Mouse (Mus musculus) limb, embryonic 11.5 days (tissue): ENCODE results near the gene Mylk2. TPM values are rescaled to one million over a fixed set of nuclear protein-coding genes. Genes with fewer than 3 reads are reported as not detected.

ENCODE experiments used
- ATAC-seq: fragments of 200-750 bp; cut with Nextera tagmentation; 2 replicates; pipeline ENCODE4 v1.8.0; 2017; ENCODE audit warnings: low read depth; ENCODE audit not compliant: insufficient number of reproducible peaks, low FRiP score, low TSS enrichment
- DNase-seq: peaks from one replicate; pipeline ENCODE4 v3.0.0-alpha.2; 2015; ENCODE audit warnings: low spot score
- H3K27ac ChIP-seq: fragments of 300-500 bp; sonication (generic); replicated peaks from 2 replicates; pipeline ENCODE4 v1.5.1; 2014; ENCODE audit warnings: low read depth, mild to moderate bottlenecking, low read length
- H3K27me3 ChIP-seq: fragments of 300-500 bp; sonication (generic); 2 replicates; pipeline ENCODE4 v1.6.1; 2014; ENCODE audit warnings: mild to moderate bottlenecking, low read length, mixed read lengths; ENCODE audit not compliant: control insufficient read depth, insufficient read depth
- H3K36me3 ChIP-seq: fragments of 300-500 bp; sonication (generic); 2 replicates; pipeline ENCODE4 v1.6.1; 2014; ENCODE audit warnings: mild to moderate bottlenecking, low read length, moderate library complexity, mixed read lengths; ENCODE audit not compliant: control insufficient read depth, insufficient read depth
- H3K4me1 ChIP-seq: fragments of 300-500 bp; sonication (generic); 2 replicates; pipeline ENCODE4 v1.6.1; 2014; ENCODE audit warnings: low read length, mixed read lengths; ENCODE audit not compliant: control insufficient read depth, insufficient read depth
- H3K4me2 ChIP-seq: fragments of 300-500 bp; sonication (generic); 2 replicates; pipeline ENCODE4 v1.6.1; 2014; ENCODE audit warnings: low read depth, mild to moderate bottlenecking, moderate library complexity; ENCODE audit not compliant: severe bottlenecking
- H3K4me3 ChIP-seq: fragments of 300-500 bp; sonication (generic); 2 replicates; pipeline ENCODE4 v1.5.1; 2014; ENCODE audit warnings: low read depth, low read length
- H3K9ac ChIP-seq: fragments of 300-500 bp; sonication (generic); 2 replicates; pipeline ENCODE4 v1.6.1; 2014; ENCODE audit warnings: mild to moderate bottlenecking, low read length
- H3K9me3 ChIP-seq: fragments of 300-500 bp; sonication (generic); 2 replicates; pipeline ENCODE4 v1.6.1; 2016; ENCODE audit warnings: low read length; ENCODE audit not compliant: control insufficient read depth
- WGBS: fragments of 180-500 bp; shearing (Covaris S2); extraction: QIAGEN DNeasy Blood & Tissue Kit; methylation state at CpG from one replicate; pipeline ENCODE4 v1.1.7; 2014; 5-methylcytosine and 5-hydroxymethylcytosine counted together
- polyA plus RNA-seq: library from polyadenylated mRNA; unstranded; fragments of >200 nt; fragmentation: Nextera tagmentation; extraction: Ambion mirVana; gene quantifications from 2 replicates; pipeline ENCODE4 v1.2.1, GENCODE M21; 2014

Gene Mylk2
- polyA plus RNA-seq, 1 experiment from 2014 or later: not detected

DNA sequence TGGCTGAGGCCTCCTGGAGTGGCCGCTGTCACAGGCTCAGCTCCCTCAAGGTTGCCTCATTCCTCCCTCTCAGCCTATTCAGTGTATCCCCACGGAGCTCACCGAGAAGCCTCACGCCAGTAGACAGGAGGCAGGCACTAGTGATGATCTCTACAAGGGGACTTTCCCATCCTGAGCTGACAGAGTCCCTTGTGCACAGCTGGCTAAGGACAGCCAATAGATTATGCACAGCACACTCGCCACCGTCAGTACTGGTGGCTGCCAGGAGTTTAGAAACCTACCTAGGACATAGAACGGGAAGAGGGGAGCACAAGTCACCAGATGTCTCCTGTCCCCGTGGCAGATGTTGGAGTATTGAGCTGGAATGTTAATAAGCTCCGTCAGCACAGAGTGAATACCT lies 6.5 kb downstream of the Mylk2 start:
- no peak overlapping the region for H3K4me2 ChIP-seq
- no peak for DNase-seq
- no peaks in the 10 kb centered on the region for H3K36me3 ChIP-seq
- 0 out of 2 replicates have a peak, but pooled peaks cover 3% of the 10 kb centered on the region for H3K4me1 ChIP-seq
- no peak overlapping the region for H3K9ac ChIP-seq
- no peak overlapping the region for H3K4me3 ChIP-seq
- H3K27me3 ChIP-seq: peaks cover 10% of the 10 kb centered on the region
- H3K27ac ChIP-seq: no peak overlapping the region
- 58% methylated on average over 9 of the region's 9 CpGs for WGBS
- H3K9me3 ChIP-seq: no peaks in the 10 kb centered on the region
- no peak for ATAC-seq

DNA sequence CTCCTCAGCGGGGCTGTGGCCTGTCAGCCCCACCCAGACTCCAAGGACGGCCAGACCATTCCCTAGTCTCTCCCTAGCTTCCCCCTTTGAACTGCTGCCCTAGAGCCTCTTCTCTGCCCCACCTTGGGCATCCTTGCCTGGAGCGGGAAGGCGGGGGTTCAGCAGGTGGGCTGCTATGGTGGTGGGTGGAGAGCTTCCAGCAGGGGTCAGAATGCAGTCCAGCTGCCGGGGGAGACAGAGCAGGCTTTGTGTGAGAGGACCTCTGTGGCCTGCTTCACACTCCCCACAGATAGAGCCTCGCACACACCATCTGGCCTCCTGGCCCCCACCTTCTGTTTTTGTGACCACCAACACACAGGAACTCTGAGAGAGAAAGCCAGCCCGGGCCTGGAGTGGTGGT lies 11.2 kb downstream of the Mylk2 start:
- Histone ChIP-seq H3K9ac (no peak overlapping the region), H3K4me1 (peaks cover 36% of the 10 kb centered on the region), H3K27ac (no peak overlapping the region), H3K4me2 (no peak overlapping the region), H3K9me3 (no peaks in the 10 kb centered on the region), H3K27me3 (no peaks in the 10 kb centered on the region), H3K36me3 (no peaks in the 10 kb centered on the region), H3K4me3 (no peak overlapping the region)
- 25% methylated on average over 7 of the region's 7 CpGs for WGBS
- ATAC-seq (peak; percentile 29; the same call in 1 of the 2 replicates), DNase-seq (peak; percentile 55)

DNA sequence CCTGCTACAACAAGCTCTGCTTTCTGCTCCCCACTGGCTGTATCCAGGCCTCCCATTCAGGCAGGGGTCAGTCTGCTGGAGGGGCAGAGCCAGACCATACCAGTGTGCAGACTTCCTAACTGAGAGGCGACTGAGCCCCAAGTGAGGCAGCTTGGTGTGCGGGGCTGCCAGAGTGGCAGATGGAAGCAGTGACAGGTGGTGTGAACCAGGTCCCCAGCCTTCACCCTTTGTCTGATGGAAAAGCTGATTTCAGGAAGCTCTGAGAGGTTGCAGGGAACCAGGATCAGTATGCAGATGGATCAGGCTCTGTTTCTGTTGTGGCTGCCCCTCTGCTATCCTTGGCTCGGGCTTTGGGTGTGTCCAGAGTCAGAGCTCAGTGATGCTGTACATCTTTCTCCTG lies 12.5 kb downstream of the Mylk2 start:
- Histone ChIP-seq H3K4me3 (no peak overlapping the region), H3K4me2 (no peak overlapping the region), H3K27me3 (no peaks in the 10 kb centered on the region), H3K36me3 (no peaks in the 10 kb centered on the region), H3K4me1 (peaks cover 33% of the 10 kb centered on the region), H3K9me3 (no peaks in the 10 kb centered on the region), H3K27ac (0 out of 2 replicates have a peak overlapping the region, but pooled peaks have one; percentile 10), H3K9ac (no peak overlapping the region; the same call in 1 of the 2 replicates)
- ATAC-seq (no peak), DNase-seq (no peak)
- 84% methylated on average over 3 of the region's 3 CpGs for WGBS

DNA sequence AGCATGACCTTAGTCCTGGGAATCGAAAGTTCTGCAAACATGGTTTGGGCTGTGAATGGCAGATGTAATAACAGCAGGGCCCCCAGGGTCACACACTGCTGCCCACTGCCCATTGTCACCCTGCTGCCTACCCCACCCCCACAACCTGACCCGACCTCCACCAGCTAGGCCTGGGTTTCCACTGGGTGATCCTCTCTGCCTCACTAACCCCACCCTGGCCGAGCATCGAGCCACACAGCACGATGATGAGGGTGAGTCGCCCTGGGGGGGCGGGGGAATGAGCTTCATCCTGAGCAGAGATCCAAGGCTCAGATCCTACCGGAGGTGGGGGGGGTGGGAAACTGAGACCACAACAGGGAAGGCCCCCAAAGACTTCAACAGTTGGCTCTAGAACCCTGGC lies 13.0 kb downstream of the Mylk2 start:
- Histone ChIP-seq H3K4me2 (no peak overlapping the region), H3K9ac (no peak overlapping the region), H3K27ac (no peak overlapping the region), H3K9me3 (no peaks in the 10 kb centered on the region), H3K36me3 (no peaks in the 10 kb centered on the region), H3K4me3 (no peak overlapping the region), H3K4me1 (peaks cover 33% of the 10 kb centered on the region), H3K27me3 (no peaks in the 10 kb centered on the region)
- DNase-seq (no peak), ATAC-seq (no peak)
- WGBS: 74% methylated on average over 8 of the region's 8 CpGs

DNA sequence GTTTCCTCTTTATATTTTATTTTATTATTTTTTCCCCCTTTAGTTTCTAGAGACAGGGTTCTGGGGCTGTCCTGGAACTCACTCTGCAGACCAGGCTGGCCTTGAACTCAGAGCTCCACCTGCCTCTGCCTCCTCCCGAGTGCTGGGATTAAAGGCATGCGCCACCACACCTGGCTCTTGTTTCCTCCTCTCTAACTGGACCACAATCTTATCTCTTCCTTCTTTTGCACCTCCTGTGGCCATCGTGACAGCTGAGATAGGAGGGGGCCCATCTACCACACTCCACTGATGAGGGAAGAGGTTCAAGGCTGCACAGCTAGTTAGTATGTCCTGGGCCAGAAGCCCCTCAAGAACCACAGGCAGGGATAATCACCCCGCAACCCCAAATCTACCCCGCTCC lies 13.4 kb downstream of the Mylk2 start:
- Histone ChIP-seq H3K36me3 (no peaks in the 10 kb centered on the region), H3K9ac (no peak overlapping the region), H3K9me3 (no peaks in the 10 kb centered on the region), H3K27ac (peak overlapping the region; percentile 90; the same call in 1 of the 2 replicates), H3K4me3 (no peak overlapping the region), H3K4me1 (peaks cover 33% of the 10 kb centered on the region), H3K27me3 (no peaks in the 10 kb centered on the region), H3K4me2 (no peak overlapping the region)
- WGBS: 78% methylated on average over 5 of the region's 5 CpGs
- DNase-seq (no peak), ATAC-seq (no peak)

DNA sequence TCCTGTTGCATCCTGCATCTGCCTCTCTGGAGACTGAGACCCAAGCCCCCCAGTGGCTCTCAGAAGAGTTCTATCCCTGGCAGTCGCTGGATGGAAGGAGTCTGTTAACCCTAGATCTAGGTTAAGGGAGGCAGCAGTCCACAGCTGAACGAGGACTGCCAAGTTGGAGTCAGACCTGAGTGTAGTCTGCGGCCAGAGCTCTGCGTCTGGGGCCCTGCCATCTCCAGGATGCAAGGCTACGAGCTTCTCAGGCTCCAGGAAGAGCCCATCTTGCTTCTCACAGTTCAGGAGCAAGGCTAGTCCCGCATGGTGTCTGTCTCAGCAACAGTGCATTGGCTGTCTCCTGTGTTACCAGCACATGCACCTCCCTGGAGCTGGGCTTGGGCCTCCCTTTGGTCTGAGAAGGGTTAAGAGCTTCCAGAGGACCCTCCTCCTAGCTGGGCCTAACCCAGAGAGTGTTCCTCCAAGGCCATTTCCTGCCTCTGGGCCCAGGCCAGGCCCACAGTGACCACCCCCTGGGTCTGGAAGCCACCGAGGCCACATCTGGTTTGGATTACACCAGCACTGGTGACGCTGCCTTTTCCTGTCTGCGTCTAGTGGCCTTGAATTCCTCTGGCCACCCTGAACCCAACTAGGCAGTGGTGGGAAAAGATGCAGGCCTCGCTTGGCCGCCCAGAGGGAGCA lies 14.2 kb downstream of the Mylk2 start:
- peak overlapping the region; percentile 16; the same call in 1 of the 2 replicates for H3K4me2 ChIP-seq
- peak; percentile 88 for DNase-seq
- WGBS: 22% methylated on average over 11 of the region's 11 CpGs
- ATAC-seq: peak; percentile 83
- H3K9me3 ChIP-seq: no peaks in the 10 kb centered on the region
- H3K4me3 ChIP-seq: no peak overlapping the region
- no peaks in the 10 kb centered on the region for H3K27me3 ChIP-seq
- no peaks in the 10 kb centered on the region for H3K36me3 ChIP-seq
- H3K27ac ChIP-seq: peak overlapping the region; percentile 90
- peaks cover 40% of the 10 kb centered on the region for H3K4me1 ChIP-seq
- H3K9ac ChIP-seq: peak overlapping the region; percentile 38; the same call in 1 of the 2 replicates

DNA sequence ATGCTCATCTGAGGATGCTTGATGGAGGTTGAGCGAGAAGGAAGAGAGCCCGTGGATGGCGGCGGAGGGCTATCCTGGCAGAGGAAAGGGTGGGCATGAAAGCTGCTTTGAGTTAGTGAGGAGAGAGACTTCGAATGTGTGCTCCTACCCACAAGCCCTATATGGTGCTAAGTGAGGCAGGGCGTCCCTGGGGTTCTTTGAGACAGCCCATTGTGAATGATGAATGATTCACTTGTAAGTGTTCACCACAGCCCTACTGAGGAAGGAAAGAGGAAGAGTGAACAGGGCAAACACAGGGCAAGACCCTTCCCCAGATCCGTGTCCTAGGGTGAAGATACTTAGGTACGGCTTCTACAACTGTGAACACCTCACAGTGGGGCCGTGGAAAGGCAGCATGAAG lies 15.7 kb downstream of the Mylk2 start:
- DNase-seq: no peak
- no peak for ATAC-seq
- no peak overlapping the region for H3K4me3 ChIP-seq
- H3K27ac ChIP-seq: 0 out of 2 replicates have a peak overlapping the region, but pooled peaks have one; percentile 30
- H3K9me3 ChIP-seq: no peaks in the 10 kb centered on the region
- H3K4me1 ChIP-seq: peaks cover 42% of the 10 kb centered on the region
- H3K27me3 ChIP-seq: no peaks in the 10 kb centered on the region
- H3K36me3 ChIP-seq: no peaks in the 10 kb centered on the region
- no peak overlapping the region for H3K9ac ChIP-seq
- no peak overlapping the region for H3K4me2 ChIP-seq
- WGBS: 69% methylated on average over 9 of the region's 9 CpGs

DNA sequence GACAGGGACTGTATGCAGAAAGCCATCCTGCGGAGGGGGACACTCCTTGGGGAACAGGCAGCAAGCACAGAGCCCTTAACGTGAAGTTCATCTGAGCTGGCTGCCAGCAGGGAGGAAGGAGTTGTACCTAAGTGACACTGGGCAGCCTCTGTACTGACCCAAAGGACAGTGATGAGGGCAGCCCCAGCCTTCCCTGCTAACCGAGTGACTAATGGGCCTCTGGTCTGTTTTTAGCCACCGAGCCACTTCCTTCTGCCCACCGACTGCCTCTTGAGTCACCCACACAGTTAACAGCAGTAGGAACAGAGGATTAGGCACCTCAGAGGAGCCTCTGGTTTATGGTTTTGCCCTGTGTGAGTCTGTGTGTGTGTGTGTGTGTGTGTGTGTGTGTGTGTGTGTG lies 16.2 kb downstream of the Mylk2 start:
- DNase-seq (no peak), ATAC-seq (no peak)
- Histone ChIP-seq H3K36me3 (no peaks in the 10 kb centered on the region), H3K4me3 (no peak overlapping the region), H3K4me1 (peaks cover 42% of the 10 kb centered on the region), H3K9ac (no peak overlapping the region), H3K4me2 (no peak overlapping the region), H3K27ac (0 out of 2 replicates have a peak overlapping the region, but pooled peaks have one; percentile 30), H3K27me3 (no peaks in the 10 kb centered on the region), H3K9me3 (no peaks in the 10 kb centered on the region)
- WGBS: 36% methylated on average over 5 of the region's 5 CpGs
